Mouse (Mus musculus) cerebral cortex, adult 2 months (tissue): ENCODE results near the gene Hist1h2an.

ENCODE experiments used
- WGBS: fragments of 180-500 bp; shearing (Covaris S2); methylation state at CpG from one replicate; pipeline ENCODE4 v1.1.7; 2018; 5-methylcytosine and 5-hydroxymethylcytosine counted together

The Hist1h2an gene

GRCm38 (mm10) chr13:21786899-21787629 lies at the start of gene Hist1h2an, which contains the start of gene Hist1h2bp:
TSS of gene Hist1h2an (minus strand) at chr13:21787218.
TSS of gene Hist1h2bp (plus strand) at chr13:21787461.
- WGBS = under 1% methylated on average over 43 of the region's 63 CpGs

GRCm38 (mm10) chr13:21833461-21833860 lies 46.4 kb upstream of the Hist1h2an start, which contains the start of the genes Hist1h2ap and Hist1h2br:
TSS of gene Hist1h2ap (minus strand) at chr13:21833507.
TSS of gene Hist1h2br (plus strand) at chr13:21833743.
- no CpG with 5 or more reads among the region's 24 CpGs for WGBS

GRCm38 (mm10) chr13:21831418-21832394 lies 44.7 kb upstream of the Hist1h2an start, which contains the start of gene Hist1h4n:
TSS of gene Hist1h4n (minus strand) at chr13:21832196.
- whole genome bisulfite sequencing = under 1% methylated on average over 27 of the region's 58 CpGs

GRCm38 (mm10) chr13:21830344-21830743 lies 43.3 kb upstream of the Hist1h2an start:
- 94% methylated on average over 10 of the region's 10 CpGs for WGBS

- WGBS = 78% methylated on average over 3 of the region's 3 CpGs
These were observed 41.5 kb upstream of the Hist1h2an start for GRCm38 (mm10) chr13:21828511-21828910.

- WGBS = 68% methylated on average over 6 of the region's 16 CpGs
These were observed 33.3 kb upstream of the Hist1h2an start for GRCm38 (mm10) chr13:21820082-21820890.

- 0% methylated on average over 14 of the region's 14 CpGs for WGBS
These were observed 25.1 kb upstream of the Hist1h2an start for GRCm38 (mm10) chr13:21812092-21812491.

- no CpG with 5 or more reads among the region's 24 CpGs for WGBS
These were observed 24.5 kb upstream of the Hist1h2an start, which contains the start of gene Hist1h4m for GRCm38 (mm10) chr13:21811539-21811938. TSS of gene Hist1h4m (plus strand) at chr13:21811746.

GRCm38 (mm10) chr13:21811074-21811473 lies 24.1 kb upstream of the Hist1h2an start:
- WGBS = no CpG with 5 or more reads among the region's 8 CpGs

- WGBS = no CpG with 5 or more reads among the region's 23 CpGs
These were observed 23.1 kb upstream of the Hist1h2an start, which contains the start of the genes Hist1h2bq and Hist1h2ao for GRCm38 (mm10) chr13:21810073-21810472. TSS of gene Hist1h2bq (minus strand) at chr13:21810197. TSS of gene Hist1h2ao (plus strand) at chr13:21810465.

GRCm38 (mm10) chr13:21803058-21803457 lies 16.0 kb upstream of the Hist1h2an start:
- WGBS = no CpG with 5 or more reads among the region's 4 CpGs

- WGBS = 93% methylated on average over 7 of the region's 7 CpGs
These were observed 8.6 kb upstream of the Hist1h2an start for GRCm38 (mm10) chr13:21795584-21795983.

- WGBS = 15% methylated on average over 17 of the region's 18 CpGs
These were observed 3.7 kb upstream of the Hist1h2an start for GRCm38 (mm10) chr13:21790601-21791283.

- WGBS = 71% methylated on average over 6 of the region's 6 CpGs
These were observed 2.9 kb upstream of the Hist1h2an start for GRCm38 (mm10) chr13:21789925-21790324.

GRCm38 (mm10) chr13:21787760-21788593 lies 959 bp upstream of the Hist1h2an start:
- 29% methylated on average over 19 of the region's 21 CpGs for WGBS

- WGBS = 15% methylated on average over 8 of the region's 8 CpGs
These were observed 674 bp downstream of the Hist1h2an start for GRCm38 (mm10) chr13:21786189-21786898.

GRCm38 (mm10) chr13:21784311-21784710 lies 2.7 kb downstream of the Hist1h2an start:
- WGBS = 34% methylated on average over 6 of the region's 6 CpGs

- WGBS = 2% methylated on average over 9 of the region's 9 CpGs
These were observed 3.3 kb downstream of the Hist1h2an start for GRCm38 (mm10) chr13:21783734-21784161.

GRCm38 (mm10) chr13:21783255-21783617 lies 3.8 kb downstream of the Hist1h2an start, which contains the start of gene Hist1h3i:
TSS of gene Hist1h3i (minus strand) at chr13:21783370.
- under 1% methylated on average over 15 of the region's 20 CpGs for WGBS
